Mouse (Mus musculus): ENCODE data around the gene Csk. TPM values are rescaled to one million over a fixed set of nuclear protein-coding genes. Genes with fewer than 3 reads are reported as not detected.

The Csk gene
- total RNA-seq (2021), result 10 to 100 TPM; 91.3 to 92.4 TPM
- long read RNA-seq, experiment 1, transcript Csk-201 (13 exons, 2,749 nt), result major isoform, 17 of 52 reads
- long read RNA-seq, experiment 1, partial matches to known transcripts, result 19 of 52 reads
- long read RNA-seq, experiment 1, other reads (novel, unspliced or antisense), result 15 of 52 reads
- long read RNA-seq, experiment 2, transcript Csk-201 (13 exons, 2,749 nt), result major isoform, 28 of 59 reads
- long read RNA-seq, experiment 2, partial matches to known transcripts, result 19 of 59 reads
- long read RNA-seq, experiment 2, other reads (novel, unspliced or antisense), result 11 of 59 reads

DNA sequence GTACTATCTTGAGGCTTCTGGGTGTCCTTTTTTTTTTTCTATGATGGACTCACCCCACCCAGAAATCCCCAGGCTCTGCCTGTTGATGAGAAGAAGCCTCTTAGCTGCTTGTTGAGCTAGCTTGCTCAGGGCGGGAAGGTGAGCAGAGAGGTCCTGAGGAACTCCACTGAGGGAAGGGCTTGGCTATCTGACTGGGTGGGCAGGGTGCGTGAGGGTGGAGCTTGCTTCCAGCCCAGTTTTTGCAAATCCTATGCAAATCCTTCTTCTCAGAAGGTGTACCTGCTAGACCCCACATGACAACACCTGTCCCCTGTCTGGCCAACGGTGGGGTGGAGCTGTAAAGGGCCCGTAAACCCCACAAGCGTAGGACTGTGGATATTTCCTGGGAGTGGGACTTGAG, at the start of gene Csk:
Csk (minus strand) TSS at position 349 of the 400 bp plus-strand sequence.
- no peak for DNase-seq (ENCODE audit: low spot score in 2 of 2)

DNA sequence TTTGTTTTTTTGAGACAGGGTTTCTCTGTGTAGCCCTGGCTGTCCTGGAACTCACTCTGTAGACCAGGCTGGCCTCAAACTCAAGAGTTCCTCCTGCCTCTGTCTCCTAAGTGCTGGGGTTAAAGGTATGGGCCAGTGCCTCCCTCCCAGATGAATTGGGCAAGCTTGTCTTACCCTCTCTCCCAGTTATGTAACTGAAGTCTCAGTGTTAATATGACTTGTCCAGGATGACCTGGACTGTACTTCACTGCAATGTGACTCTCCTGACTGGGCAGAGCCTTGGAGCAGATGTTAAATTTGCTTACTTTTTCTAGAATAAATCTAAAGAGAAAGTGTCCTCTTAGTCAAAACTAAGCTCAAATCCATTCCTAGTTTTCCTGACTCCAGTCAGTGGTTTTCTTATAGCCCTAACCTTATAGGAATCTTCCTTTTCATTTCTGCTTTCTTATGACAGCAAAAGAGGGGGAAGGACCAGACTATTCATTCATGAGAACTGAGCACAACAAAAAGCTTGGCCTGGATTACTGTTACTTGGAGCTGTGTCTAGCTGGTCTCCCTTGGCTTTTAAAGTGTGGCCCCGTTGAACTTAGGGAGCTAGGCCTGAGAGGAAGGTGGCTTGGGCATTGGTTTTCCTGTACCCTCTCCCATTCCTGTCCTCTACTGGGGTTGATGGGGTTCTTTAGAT, 45.2 kb upstream of the Csk start:
- DNase-seq (ENCODE audit: low spot score in 2 of 2), result no peak

DNA sequence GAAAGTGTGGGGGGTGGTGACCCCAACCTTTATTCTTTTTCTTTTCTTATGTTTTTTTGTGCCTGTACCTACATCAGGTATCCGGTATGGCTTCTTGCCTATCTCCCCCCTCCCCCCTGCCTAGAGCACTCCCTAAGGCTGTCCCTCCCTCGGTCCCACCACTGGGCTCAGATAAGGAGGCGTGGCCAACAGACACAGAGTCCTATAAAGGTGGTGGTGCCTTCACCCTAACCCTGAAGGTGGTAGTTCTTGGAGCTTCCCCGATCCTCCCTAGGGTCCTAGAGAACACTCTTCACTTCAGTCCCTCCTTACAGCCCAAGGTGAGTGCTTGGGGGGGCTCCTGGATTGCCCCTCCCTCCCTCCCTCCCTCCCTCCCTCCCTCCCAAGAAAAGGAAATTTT, 43.9 kb upstream of the Csk start:
- DNase-seq (ENCODE audit: low spot score in 2 of 2), result no peak

DNA sequence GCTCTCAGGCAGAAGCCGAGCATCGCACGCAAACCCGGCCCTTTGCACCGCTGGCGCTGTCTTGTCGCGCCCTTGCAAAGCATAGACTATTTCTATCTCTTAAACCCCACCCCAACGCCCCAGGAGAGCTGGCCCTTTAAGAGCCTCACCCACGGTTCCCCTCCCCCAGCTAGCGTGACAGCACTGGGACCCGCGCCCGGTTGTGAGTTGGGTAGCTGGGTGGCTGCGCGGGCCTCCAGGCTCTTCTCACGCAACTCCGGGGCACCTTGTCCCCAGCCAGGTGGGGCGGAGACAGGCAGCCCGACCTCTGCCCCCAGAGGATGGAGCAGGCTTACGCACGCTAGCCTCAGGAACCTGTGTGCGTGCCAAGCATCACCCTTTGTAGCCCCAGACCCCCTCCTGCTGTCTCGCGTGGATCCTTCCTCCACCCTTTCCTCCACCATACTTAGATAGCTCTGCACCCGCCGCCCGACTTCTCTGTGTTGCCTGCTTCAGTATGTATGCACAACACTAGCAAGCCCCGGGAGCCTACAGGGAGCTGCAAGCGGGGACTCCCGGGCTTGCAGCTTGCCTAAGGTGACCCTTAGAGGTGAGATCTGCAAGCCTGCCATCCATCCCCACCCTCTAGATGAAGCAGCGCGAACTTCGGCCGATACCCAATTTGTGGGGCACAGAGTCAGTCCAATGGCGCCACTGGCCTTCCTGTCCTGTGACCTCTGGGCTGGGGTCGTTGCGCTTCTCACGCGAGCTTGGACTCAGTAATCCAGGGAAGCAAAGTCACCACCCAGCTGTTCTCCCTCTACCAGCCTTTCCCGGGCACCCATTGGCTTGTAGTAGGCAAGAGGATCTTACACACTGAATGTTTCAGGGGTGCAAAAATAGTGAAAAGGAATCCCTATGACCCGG, 43.2 kb upstream of the Csk start:
- DNase-seq (ENCODE audit: low spot score in 2 of 2), result no peak

DNA sequence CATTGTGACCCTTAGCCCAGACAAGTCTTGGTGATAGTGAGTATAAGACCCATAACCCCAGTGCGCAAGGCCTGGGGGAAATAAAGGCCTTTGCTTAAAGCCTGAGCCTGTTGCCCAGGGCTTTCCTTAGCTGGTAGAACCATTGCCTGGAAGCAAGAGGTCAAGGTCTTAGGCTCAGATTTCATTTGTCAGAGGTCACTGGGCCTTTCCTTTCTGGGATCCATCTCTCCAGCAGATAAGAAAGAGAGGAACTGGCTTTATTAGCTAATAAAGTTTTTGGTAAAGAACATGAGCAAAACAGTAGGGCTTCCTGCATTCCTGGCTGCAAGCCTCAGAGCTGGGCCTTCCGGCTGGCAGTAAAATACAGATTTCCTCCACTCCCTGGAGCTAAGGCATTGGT, 40.7 kb upstream of the Csk start:
- DNase-seq (ENCODE audit: low spot score in 2 of 2), result no peak

DNA sequence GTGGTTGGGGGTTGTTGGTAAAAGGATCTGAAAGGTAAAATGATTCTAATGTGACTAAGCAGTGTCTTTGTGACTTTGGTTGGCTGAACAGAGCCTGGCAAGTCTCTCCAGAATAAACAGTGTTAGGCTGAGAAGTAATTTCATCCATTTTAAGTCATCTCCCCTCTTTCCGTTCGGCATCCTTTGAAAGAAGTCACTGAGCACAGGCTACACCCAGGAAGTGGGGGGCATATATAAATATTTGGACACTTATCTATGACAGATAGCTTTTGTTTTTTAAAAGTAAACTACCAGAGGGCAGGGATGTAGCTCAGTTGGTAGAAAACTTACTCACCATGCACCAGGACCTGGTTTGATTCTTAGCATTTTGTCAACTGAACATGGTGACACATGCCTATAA, 35.2 kb upstream of the Csk start:
- no peak for DNase-seq (ENCODE audit: low spot score in 2 of 2)

DNA sequence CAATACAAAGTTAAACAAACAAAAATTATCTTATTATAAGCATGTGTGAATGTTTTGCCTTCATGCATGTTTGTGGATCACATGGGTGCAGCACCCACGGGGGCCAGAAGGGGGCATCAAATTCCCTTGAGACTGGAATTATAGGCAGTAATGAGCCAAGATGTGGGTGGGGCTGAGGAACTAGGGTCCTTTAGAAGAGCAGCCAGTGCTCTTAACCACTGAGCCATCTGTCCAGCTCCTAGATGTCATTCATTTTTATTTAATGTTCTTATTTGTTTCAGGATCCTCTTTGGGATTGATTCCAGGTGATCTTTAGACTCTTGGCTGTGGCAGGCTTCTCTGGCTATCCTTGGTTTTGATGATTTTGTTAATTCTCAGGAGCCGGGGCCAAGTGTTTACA, 34.7 kb upstream of the Csk start:
- no peak for DNase-seq (ENCODE audit: low spot score in 2 of 2)

DNA sequence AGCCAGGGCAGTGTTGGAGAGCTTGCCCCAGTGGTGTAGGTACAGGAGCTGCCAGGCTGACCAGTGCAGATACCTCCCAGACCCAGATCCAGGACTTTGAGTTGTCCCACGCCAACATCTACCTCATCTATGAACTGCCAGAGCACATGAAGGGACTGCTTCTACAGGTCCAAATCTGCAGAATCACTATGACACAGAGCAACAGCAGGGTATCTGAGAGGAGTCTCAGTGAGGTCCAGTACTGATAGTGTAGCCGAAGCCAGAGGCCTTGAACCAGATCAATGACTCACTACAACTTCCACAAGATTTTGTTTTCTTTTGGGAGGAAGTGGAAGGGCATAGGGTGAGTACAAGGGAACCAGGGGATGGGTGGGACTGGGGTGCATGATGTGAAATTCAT, 34.3 kb upstream of the Csk start, which contains the start of gene Cyp1a1:
Cyp1a1 (plus strand) TSS at position 178 of the 400 bp plus-strand sequence.
- DNase-seq (ENCODE audit: low spot score in 2 of 2), result no peak

DNA sequence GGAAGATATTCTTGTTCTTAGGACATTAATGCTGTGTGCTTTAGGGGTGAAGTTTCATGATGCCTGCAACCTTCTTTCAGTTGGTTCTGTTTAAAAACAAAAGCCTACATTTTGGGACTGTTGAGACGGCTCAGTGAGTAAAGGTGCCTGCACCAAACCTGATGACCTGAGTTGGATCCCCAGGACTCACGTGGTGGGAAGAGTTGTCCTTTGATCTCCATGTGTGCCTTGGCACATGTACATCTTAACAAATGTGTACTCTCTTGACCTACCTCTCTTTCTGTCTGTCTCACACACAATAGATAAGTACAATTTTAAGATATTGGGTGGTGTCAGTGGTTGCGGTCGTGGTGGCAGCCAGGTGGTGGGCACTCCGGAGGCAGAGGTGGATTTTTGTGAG, 32.6 kb upstream of the Csk start:
- DNase-seq (ENCODE audit: low spot score in 2 of 2), result no peak

DNA sequence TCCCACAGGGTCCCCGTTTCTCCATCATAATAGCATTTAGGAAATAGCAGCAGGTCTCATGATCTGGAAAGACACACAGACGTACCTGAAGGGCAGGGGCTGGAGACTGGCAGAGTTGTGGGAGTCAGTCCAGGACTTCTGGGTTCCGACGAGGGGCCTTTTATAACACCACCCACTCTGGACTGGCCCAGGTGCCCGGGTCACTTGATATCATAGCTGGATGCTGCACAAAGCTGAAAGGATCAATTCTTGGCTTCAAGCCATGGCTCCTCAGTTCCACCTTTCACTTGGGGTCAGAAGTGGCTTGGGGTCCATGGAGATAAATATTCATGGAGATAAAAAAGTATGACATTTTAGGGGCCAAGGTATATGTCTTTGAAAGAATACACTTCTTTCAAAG, 30.1 kb upstream of the Csk start, which contains the start of gene Cyp1a2:
Cyp1a2 (minus strand) TSS at position 184 of the 400 bp plus-strand sequence.
- DNase-seq (ENCODE audit: low spot score in 2 of 2), result no peak

DNA sequence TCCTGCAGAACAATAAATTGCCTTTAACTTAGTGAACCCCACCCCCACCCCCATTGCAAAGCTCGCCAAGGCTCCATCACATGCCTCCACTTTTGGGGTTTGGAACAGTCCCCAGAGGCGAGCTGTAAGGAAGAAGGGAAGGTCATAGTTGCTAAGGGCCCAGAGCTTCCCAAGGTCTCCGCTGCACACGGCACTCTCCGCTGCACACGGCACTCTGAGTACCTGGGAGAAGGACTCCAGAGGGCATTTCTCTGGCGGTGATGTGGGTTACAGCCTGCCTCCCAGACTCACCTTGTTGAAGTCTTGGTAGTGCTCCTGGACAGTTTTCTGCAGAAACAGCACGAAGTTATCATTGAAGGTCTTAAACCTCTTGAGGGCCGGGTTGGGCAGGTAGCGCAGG, 28.0 kb upstream of the Csk start:
- DNase-seq (ENCODE audit: low spot score in 2 of 2), result no peak

DNA sequence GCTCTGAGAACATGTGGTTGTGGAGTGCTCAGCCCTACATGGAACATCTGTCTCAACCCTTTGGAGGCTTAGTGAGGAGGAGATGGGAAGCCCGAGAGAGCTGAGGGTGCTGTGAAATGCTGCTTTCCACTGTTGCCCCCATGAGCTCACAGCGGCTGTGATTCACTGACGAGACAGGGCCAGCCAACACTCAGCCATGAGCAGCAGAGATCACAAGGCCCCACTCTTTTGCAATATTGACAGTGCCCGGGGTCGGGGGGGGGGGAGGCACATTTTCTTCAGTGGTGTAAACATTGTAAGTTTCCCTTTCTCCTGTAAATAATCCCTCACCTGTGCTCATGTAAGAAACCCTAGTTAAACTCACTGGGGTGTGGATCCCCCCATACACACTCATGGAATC, 18.1 kb upstream of the Csk start:
- DNase-seq (ENCODE audit: low spot score in 2 of 2), result no peak

DNA sequence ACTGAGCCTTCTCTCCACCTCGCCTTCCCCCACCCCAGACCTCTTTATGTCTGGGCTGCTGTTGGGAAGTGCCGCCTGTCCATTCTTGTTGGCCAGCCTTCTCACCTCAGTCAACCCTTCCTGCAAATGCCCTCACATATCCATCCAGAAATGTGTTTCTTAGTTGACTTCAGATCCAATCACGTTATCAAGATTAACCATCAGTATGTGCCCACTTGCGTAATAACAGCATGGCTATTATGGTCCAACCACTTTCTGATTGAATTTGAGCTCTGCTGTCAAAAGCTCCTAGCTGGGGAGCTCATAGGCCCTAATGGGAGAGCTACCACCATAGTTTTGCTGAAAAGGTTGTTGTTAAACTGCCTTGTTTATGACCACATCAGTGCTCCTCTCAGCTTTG, 17.6 kb upstream of the Csk start:
- no peak for DNase-seq (ENCODE audit: low spot score in 2 of 2)

DNA sequence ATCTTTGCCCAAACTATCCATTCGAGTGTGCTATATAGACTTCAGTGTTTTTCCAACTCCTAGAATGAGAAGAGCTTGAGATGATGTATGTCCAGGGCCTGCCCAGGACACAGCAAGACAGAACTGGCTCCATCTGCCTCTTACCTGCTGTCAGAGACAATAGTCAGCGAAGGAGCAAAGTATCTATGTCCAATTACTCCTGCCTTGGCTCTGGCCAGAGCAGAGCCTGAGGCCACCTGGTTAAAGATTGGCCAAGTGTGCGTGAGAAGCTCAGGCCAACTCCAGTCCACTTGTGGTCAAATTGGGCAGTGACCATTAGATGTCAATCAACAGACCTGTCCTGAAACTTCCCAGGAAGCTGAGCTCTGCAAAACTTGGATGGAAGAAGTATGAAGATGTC, 16.1 kb upstream of the Csk start:
- no peak for DNase-seq (ENCODE audit: low spot score in 2 of 2)

DNA sequence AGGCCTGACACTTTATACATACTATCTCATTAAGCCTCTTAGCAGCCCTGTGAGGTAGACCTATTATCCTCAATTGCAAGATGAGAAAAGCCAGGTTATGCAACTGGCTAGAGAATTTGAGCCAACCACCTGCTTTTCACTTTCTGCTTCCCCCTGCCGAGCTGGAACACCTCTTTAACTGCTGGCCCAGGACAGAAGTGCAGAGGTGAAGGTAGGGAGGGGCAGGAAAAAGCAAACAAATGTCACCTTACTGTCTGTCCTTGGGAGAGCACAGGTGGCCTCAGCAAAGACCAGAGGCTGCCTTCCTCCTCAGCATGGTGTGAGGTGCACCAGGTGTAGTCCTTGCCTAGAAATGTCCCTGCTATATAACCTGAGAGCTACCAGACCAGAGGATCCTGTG, 14.8 kb upstream of the Csk start:
- no peak for DNase-seq (ENCODE audit: low spot score in 2 of 2)

DNA sequence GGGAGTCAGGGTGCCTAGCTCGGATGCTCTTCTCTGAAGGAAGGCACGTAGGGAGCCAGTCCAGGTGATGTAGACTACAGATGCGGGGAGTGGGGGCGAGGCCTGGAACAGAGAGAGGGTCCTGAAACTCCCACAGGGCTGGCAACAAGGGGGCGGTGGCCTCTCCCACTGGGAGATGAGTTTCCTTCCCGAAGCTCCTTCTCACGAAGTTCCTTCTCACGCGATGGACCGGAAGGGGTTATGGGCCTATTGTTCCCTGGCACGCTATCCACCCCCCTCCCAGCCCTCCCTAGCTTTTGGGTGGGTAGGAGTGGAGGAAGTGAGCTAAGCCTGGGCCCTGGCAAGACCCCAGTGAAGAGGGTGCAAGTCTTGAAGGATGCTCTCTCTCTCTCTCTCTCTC, 14.4 kb upstream of the Csk start:
- no peak for DNase-seq (ENCODE audit: low spot score in 2 of 2)

DNA sequence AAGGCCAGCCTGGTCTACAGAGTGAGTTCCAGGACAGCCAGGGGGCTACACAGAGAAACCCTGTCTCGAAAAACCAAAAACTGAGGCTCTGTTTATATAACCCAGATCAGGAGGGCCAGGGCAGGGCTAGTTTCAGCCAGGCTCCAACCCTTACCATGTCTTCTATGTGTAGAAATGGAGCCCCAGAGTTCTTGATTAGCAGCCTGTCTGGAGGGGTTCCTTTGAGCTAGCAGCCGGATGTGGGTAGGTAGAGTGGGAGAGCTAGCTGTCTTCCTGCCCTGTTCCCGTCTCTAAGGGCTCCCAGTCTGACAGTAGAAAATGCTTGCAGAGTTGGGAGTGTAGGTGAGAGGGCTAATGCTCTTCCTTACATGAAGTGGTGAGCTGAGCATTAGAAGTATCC, 13.7 kb upstream of the Csk start:
- no peak for DNase-seq (ENCODE audit: low spot score in 2 of 2)

DNA sequence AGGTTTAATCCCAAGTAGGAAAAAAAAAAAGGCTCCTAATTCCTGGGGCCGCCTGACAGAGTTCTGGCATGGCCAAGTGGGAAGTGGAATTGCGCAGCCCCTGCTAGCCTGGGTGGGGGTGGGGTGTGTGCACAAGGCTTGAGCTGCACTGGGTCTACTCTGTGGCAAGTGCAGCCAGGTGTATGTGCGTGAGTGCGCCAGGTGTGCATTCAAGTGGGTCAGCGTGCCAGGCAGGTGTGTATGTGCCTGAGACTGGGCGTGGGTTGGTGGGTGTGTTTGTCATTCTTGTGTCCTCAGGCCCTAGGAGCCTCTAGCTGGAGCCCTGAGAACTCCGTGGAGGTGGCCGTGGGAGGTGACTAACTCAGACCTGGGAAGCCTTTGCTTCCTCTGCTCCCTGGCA, 13.1 kb upstream of the Csk start:
- no peak for DNase-seq (ENCODE audit: low spot score in 2 of 2)

DNA sequence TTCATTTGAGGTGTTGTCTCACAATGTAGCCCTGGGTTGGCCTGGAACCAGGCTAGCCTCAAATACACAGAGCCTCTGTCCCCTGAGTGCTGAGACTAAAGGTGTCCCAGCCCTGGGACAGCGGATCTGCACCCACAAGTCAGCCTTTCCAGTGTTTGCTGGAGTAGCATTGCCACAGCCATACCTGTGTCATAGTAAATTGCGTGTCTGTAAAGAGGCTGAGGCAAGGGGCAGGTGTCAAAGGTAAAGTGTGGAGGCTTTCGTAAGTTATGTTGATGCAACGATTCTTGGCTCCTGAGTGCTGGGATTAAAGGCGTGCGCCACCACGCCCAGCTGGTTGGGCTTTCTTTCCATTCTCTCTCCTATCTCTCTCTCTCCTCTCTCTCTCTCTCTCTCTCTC, 11.2 kb upstream of the Csk start:
- DNase-seq (ENCODE audit: low spot score in 2 of 2), result no peak

DNA sequence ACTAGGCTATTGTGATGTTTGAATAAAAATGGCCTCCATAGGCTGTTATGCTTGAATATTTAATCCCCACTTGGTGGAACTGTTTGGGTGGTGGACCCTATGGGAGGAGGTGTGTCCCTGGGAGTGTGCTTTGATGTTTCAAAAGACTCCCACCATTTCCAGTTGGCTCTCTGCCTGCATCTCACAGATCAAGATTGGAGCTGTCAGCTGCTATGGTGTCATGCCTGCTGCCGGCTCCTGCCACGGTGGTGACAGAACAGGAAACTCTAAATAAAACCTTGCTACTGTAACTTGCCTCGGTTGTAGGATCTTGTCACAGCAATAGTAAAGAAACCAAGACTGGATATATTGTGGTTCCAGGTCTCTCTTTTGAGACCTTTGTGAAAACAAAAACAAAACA, 8.1 kb upstream of the Csk start:
- DNase-seq (ENCODE audit: low spot score in 2 of 2), result no peak

DNA sequence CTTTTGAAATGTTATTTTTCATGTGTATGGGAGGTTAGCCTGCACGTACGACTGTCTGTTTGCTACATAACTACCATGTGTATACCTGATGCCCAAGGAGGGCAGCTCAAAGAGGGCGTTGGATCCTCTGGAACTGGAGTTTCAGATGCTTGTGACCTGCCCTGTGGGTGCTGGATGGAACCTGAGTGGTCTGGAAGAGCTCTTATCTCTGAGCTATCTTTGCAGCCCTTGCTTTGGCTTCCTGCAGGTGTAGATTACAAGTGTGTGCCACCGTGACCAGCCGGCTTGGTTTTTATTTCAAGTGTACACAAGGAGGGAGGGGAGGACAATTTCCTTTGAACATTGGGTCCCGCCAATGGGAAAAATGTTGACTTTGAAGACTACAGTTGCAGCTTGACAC, 7.1 kb upstream of the Csk start:
- DNase-seq (ENCODE audit: low spot score in 2 of 2), result no peak

DNA sequence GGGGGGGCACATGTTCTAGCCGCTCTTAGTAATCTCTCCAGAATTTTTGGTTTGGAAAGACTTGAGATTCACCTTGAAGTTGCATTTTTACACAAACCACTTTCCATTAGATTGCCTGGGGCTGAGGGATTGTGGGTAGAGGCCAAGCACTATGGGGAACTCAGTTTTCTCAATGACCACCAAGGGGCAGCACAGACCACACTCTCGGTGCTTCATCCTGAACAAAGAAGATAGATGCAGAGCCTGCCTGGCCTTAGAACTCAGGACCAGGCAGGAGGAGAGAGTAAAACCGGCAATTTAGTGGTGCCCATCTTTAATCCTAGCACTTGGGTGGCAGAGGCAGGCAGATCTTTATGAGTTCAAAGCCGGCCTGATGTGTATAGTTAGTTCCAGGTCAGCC, 6.3 kb upstream of the Csk start:
- DNase-seq (ENCODE audit: low spot score in 2 of 2), result peak in 1 of 2 experiments; percentile 54
